Mouse (Mus musculus) cerebellum, adult 18-20 months (tissue): Measurements from ENCODE around the gene Ncs1.
A peak's percentile ranks its signal among the peaks of the same experiment; 100 is the strongest.

Source experiments
- DNase-seq, 2 experiments: peaks; one replicate each; pipeline ENCODE4 v3.0.0; 2021

Ncs1 gene

GRCm38 (mm10) chr2:31245491-31246141 lies at the start of gene Ncs1:
Ncs1 (plus strand) TSS chr2:31245823.
- peak; percentile 91 for DNase-seq

- peak; percentile 33 to 37 for DNase-seq
Observed at GRCm38 (mm10) chr2:31198621-31199020, 47.0 kb upstream of the Ncs1 start.

GRCm38 (mm10) chr2:31200051-31200450 lies 45.6 kb upstream of the Ncs1 start:
- no peak for DNase-seq

- no peak for DNase-seq
Observed at GRCm38 (mm10) chr2:31201851-31202250, 43.8 kb upstream of the Ncs1 start.

DNA sequence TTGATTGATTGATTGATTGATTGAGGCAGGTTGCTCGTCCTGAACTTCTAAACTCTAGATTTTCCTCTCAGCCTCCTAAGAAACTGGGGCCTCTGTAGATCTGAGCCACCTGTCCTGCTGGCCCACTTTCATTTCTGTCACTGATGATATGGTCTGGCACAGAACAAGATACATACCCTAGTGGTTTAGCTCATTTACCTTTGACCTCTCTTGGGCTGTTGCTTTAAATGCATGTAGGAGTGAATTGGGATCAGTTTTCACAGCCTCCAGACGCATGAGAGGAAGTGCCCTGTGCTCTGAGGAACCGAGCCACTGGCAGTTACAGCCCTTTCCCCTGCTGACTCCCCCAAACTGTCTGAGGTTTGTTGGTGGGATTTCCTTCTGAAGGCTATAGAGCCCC lies 43.3 kb upstream of the Ncs1 start:
- DNase-seq = no peak

DNA sequence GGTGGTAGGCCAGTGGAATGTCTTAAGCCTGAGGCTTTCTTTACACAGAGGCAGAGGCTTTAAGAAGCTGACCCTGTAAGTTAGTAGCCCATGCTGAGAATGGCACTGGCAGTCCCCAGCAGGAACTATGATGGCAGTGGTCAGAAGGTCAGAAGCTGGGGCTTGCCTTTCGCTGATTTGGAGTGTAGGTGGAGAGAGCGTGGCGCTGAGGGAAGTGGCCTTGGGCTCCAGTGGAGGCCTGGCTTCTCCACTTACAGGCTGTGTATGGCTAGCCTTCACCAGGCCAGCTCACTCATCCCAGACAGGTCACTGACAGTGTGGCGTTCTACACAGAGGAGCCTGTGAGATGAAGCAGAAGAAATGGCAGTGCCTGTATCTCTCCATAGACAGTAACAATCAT lies 42.7 kb upstream of the Ncs1 start:
- no peak for DNase-seq

DNA sequence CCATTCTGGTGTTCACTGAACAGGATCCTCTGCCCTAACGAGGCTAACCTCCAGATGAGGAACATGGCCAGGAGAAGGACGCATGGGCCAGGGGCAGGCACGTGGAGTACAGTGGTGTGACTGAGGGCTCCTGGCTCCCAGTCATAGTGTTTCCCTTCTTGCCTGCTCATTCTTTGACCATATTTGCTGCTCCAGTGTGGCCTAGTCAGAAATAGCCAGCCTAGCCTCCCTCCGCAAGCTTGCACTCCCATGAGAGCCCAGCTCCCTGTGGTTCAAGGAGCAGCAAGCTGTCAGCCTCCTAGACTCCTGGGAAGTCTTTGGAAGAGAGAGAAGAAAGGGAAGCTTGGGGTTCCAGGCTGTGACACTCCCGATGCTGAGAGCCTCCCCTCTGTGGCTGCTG lies 40.9 kb upstream of the Ncs1 start:
- no peak for DNase-seq

- DNase-seq = no peak
Observed at GRCm38 (mm10) chr2:31206211-31206610, 39.4 kb upstream of the Ncs1 start.

- no peak for DNase-seq
Observed at GRCm38 (mm10) chr2:31206882-31207281, 38.7 kb upstream of the Ncs1 start.

GRCm38 (mm10) chr2:31208544-31209142 lies 37.0 kb upstream of the Ncs1 start:
- no peak for DNase-seq

DNA sequence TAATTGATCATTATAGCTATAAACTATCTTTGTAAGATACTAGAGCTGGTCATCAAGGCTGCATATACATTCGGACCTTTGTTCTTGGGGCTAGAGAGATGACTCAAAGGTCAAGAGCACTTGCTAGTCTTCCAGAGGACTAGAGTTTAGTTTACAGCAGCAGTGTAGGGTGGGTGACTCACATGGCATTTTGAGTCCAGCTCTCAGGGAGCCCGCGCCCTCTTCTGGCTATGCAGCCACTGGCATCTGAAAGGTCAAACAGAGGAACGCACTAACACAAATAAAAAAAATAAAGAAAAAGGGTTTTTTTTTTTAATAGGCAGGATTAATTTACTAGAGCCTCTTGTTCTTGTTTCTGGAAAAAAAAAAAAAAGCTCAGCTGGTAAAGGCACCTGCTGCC lies 36.1 kb upstream of the Ncs1 start:
- DNase-seq = peak in 1 of 2 experiments; percentile 39

- DNase-seq = no peak
Observed at GRCm38 (mm10) chr2:31210144-31210847, 35.3 kb upstream of the Ncs1 start.

GRCm38 (mm10) chr2:31211204-31211603 lies 34.4 kb upstream of the Ncs1 start:
- DNase-seq = no peak

DNA sequence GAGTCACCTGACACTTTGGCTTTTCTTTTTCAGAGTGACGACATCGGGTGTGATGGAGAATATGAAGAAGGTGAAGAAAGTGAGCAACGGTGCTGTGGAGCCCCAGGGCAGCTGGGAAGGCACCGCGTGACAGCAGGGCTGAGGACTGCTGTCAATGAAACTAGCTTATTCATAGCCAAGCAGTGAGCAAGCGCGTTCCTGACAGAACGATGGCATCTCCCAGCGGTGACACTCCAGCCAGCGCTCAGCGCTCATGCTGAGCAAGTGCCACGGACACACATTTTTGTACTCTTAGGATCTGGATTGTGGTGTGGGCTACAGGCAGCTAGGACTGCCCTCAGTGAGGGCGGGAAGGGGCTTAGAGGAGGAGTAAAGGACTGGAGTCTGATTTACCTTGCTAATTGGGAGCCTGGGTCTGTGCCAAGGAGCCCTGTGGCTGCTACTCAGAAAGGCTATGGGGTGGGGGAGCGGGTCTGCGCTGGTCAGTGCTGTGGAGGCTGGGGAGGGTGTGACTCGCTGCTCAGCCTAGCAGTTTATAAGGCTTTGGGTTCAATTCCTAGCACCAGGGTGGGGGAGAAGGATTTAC lies 31.3 kb upstream of the Ncs1 start:
- DNase-seq = no peak

GRCm38 (mm10) chr2:31218611-31219010 lies 27.0 kb upstream of the Ncs1 start:
- DNase-seq = no peak

DNA sequence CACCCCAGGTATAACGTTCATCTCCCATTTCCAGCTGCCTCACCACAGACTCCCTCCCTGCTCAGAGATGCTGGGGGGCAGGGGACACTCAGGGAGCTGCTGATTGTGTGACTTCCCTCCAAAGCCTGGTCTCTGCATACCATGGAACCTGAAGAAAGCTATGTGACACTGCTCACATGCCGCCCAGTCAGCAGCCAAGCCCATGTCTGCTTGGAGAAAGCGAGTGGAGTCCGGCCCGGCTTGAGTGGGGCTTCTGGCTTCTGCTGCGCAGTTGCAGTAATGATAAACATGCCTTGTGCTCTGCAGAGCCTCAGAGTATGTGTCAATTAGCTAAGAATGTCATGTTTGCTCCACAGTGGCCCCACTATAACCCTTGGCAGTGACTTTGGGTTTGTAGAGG lies 26.2 kb upstream of the Ncs1 start:
- DNase-seq = no peak

GRCm38 (mm10) chr2:31220844-31221243 lies 24.8 kb upstream of the Ncs1 start:
- no peak for DNase-seq

DNA sequence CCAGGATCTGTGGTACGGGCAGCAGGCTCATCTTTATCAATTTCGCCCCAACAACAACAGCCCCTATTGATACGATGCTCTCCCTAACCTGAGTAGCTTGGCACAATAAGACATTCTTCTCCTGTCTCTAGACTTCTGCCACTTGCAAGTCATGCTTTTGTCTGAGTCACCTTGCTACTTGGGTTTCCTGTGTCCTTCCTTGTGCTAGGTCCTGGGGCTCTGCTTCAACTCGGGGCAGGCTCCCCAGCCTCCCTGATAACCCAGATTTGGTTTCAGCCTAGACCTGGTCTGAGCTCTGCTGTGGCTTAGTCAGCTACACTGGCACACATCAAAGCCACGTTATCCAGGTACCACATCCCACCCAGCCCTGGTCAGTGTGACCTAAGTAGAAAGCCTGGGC lies 24.0 kb upstream of the Ncs1 start:
- no peak for DNase-seq

- DNase-seq = no peak
Observed at GRCm38 (mm10) chr2:31228768-31229311, 16.8 kb upstream of the Ncs1 start.

DNA sequence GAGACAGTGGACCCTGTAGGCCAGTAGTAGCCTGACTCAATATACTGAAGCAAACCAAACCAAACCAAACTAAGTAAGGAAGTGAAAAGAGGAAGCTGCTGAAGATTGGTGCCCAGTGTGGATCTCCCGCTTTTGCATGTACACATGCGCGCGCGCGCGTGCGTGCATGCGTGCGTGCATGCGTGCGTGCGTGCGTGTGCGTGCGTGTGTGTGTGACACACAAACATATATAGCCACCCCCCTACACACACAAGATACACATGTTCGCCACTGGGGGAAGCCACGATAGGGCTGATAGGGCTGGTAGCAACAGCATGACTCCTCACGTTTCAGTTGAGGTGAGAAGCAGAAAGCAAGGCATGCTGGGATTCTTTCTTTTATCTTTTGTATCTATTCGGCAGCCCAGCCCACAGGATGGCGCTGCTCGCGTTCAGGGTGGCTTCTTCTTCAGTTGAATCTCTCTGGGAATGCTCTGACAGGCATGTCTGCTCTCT lies 6.4 kb upstream of the Ncs1 start:
- DNase-seq = peak; percentile 54 to 58

- no peak for DNase-seq
Observed at GRCm38 (mm10) chr2:31239833-31240232, 5.8 kb upstream of the Ncs1 start.

DNA sequence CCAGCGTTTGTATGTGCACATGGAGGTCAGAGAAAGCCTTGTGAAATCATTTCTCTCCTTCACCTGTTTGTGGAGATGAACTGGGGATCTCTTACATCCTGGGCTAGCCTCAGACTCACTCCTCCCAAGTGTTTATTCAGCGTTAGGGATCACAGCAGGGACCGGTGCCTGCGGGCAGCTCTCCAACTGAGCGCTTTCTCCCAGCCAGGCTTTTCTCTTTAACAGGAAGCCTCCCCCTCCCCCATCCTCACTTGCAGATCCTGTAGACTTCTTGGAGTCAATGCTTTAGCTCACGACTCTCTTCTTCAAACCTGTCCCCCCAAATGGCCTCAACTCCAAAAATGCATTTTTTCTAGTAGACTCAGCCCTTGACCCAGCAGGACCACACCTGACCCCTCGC lies 4.0 kb upstream of the Ncs1 start:
- no peak for DNase-seq

GRCm38 (mm10) chr2:31244216-31244615 lies 1.4 kb upstream of the Ncs1 start:
- peak; percentile 33 to 48 for DNase-seq
